Mouse (Mus musculus): ENCODE measurements around the gene Spib. TPM values are rescaled to one million over a fixed set of nuclear protein-coding genes. Genes with fewer than 3 reads are reported as not detected.

The Spib gene
- total RNA-seq, 4 experiments from 2014 or later, result 0.16 TPM; not detected in 3

DNA sequence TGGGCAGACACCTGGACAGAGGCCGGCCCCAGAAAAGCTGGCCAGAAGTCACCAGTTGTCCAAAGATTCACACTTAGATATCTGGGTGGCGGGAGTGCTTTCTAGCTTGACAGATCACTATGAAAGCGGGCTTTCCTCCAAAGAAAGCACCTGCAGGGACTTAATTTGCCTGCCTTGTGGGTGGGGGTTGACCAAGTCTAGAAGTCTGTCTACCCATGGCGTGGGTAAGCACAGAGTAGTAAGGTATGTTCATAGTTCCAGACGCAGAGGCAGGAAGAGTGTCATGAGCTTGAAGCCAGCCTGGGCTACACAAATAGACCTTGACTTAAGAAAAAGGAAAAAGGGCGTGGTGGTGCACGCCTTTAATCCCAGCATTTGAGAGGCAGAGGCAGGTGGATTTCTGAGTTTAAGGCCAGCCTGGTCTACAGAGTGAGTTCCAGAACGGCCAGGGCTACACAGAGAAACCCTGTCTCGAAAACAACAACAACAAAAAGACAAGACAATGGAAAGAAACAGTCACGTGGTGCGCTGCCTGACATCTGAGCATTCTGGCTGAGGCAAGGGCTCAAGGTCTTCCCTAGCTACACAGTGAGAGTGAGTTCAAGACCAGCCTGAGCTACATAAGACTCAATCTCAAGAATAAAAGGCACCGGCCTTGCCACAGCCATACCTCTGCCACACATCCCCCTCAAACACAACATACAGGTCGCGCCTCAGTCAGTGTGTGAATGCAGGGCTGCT is 5.3 kb downstream of the Spib start:
- no peak for DNase-seq (ENCODE audit: low spot score in 2 of 2)

- peak in 1 of 2 experiments; percentile 38 for DNase-seq (ENCODE audit: low spot score in 2 of 2)
Observed at GRCm38 (mm10) chr7:44525126-44525832, 6.6 kb downstream of the Spib start.

GRCm38 (mm10) chr7:44524502-44524901 is 7.4 kb downstream of the Spib start, which contains the start of gene Mybpc2:
Gene Mybpc2 (minus strand): TSS chr7:44524656.
- DNase-seq (ENCODE audit: low spot score in 2 of 2), result no peak

GRCm38 (mm10) chr7:44523056-44523455 is 8.8 kb downstream of the Spib start:
- no peak for DNase-seq (ENCODE audit: low spot score in 2 of 2)

GRCm38 (mm10) chr7:44521710-44522109 is 10.2 kb downstream of the Spib start:
- DNase-seq (ENCODE audit: low spot score in 2 of 2), result peak in 1 of 2 experiments; percentile 45

GRCm38 (mm10) chr7:44520990-44521389 is 10.9 kb downstream of the Spib start:
- no peak for DNase-seq (ENCODE audit: low spot score in 2 of 2)

GRCm38 (mm10) chr7:44519240-44519913 is 12.5 kb downstream of the Spib start:
- DNase-seq (ENCODE audit: low spot score in 2 of 2), result no peak

DNA sequence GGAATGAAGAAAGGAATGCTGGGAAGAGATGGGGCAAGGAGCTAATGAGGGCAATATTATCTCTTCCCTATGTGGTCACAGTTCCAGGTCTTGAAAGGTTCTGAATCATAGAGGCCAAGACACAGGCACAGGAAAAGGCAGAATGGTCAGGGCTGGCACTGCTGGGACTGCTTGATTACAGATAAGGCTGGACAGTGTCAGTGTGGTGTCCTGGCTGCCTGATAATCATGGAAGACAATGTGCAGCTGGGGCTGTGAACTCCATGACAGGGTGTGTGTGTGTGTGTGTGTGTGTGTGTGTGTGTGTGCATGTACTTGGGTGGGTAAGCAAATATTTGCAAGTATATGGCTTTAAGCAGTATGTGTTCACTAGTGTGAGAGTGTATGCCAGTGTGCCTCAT is 24.4 kb downstream of the Spib start:
- DNase-seq (ENCODE audit: low spot score in 2 of 2), result no peak

GRCm38 (mm10) chr7:44501563-44502115 is 30.2 kb downstream of the Spib start:
- peak in 1 of 2 experiments; percentile 75 for DNase-seq (ENCODE audit: low spot score in 2 of 2)

DNA sequence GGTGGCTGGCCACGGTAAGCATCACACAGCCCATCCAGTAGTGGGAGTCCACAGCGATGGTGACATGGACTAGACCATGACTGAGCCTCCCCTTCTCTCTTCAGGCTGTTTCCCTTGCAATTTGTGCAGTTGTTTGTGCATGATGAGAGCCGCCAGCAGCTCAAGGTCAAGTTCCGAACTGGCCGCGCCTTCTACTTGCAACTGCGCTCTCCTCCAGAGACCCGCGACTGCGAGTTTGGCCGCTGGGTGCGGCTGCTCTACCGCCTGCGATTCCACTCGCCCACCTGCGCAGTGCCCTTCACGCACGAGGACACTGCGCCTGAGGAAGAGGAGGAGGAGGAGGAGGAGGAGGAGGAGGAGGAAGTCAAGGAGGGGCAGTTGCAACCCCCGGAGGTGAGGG is 31.8 kb downstream of the Spib start:
- no peak for DNase-seq (ENCODE audit: low spot score in 2 of 2)

- DNase-seq (ENCODE audit: low spot score in 2 of 2), result no peak
Observed at GRCm38 (mm10) chr7:44498922-44499321, 32.9 kb downstream of the Spib start.

GRCm38 (mm10) chr7:44497361-44498055 is 34.4 kb downstream of the Spib start:
- DNase-seq (ENCODE audit: low spot score in 2 of 2), result no peak

DNA sequence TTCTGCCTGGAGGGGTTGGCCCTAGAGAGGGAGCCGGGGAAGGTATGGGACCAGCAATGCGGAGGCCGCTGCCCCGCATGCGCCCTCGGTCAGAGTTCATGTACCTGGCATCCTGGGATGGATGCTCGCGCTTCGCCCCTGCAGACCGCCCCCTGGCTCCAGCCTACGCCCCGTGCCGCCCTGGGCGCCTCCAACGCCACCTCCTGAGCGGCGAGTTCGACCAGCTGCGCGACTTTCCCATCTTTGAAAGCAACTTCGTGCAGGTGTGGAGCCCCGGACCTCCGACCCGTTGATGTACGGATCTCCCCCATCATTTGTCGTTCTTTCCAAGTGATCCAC is 35.1 kb downstream of the Spib start:
- DNase-seq (ENCODE audit: low spot score in 2 of 2), result no peak

- DNase-seq (ENCODE audit: low spot score in 2 of 2), result peak; percentile 98
Observed at GRCm38 (mm10) chr7:44495992-44496770, 35.7 kb downstream of the Spib start, which contains the start of the genes Emc10 and Fam71e1. Gene Emc10 (minus strand): TSS chr7:44496529. Gene Fam71e1 (plus strand): TSS chr7:44496581.

GRCm38 (mm10) chr7:44495086-44495485 is 36.8 kb downstream of the Spib start:
- DNase-seq (ENCODE audit: low spot score in 2 of 2), result no peak

DNA sequence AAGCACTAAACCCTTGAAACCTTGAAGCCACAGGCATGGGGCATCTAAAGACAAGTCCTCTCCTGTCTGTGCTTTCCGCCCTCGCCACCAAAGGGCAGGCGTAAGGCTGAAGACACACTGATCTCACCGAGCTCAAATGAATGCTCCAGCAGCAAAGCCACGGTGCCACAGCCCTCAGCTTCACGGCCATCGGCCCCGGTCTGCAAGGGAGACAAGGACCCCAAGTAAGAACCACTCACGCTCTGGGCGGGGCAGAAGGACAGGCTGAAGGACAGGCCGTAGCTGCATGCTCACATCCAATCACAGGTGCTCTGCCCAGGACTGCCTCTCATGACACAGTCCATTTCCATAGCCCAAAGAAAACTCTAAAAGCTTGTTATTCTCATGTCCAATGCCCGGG is 37.2 kb downstream of the Spib start:
- DNase-seq (ENCODE audit: low spot score in 2 of 2), result no peak

DNA sequence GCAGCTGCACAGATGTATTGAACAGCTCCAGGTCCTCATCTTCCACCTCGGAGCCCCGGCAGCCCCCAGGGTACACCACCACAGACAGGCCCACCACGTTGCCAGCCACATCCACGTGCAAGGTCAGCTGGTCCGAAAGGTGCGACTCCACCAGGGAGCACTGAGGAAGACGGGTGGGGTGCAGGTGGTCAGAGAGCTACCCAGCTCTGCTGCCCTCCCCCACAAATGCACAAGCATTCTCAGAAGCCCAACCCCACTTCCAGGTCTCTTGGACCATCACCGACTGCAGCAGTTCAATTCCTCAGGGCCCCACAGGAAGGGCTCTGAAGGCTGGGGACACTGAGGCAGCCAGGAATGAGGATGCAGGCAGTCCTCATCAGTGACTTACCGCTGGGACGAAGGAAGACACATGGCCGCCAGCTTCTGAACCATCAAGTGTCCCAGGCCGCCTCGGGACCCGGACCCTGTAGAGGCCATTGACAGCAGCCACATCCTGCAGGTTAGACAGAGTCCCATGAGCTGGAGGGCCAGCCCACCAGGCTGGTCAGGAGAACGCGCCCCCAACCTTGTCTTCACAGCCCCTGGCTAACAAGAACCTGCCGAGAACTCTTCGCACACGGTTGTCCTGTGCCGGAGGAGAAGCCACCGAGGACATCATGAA is 39.6 kb downstream of the Spib start:
- DNase-seq (ENCODE audit: low spot score in 2 of 2), result no peak

DNA sequence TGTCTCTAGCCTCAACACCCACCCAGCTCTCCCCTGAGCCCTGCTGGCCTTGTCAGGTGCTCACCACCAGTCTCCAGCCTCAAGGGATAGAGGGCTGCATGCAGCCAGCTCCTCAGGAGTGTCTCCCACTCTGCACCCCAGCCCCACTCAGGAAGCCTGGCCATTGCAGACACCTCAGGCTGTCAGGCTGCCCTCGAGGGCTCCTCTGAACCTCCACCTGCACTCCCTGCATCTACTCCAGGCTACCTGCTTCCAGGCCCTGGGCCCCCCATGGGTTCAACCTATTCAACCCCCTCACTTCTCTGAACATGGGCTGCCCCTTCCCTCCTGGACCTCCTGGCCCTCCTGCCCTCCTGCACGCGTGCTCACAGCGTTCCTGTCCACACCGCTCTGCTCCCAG is 40.5 kb downstream of the Spib start:
- no peak for DNase-seq (ENCODE audit: low spot score in 2 of 2)

DNA sequence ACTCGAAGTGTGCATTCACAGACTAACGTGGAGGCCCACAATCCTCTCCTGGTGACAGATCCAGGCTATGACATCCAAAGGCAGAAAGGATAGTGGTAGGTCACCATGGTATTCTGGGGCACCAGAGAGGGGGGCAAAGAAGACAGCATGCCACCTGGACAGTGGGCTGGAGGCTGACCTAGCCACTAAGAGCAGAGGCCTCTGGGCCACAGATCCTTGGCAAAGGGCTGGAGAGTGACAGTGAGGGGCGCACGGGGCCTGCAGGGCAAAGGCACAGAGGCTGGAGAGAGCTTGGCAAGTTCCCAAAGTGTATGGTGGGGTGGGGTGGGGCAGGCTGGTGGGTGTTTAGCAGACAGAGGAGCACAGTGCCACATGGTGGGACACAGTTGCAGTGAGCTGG is 41.6 kb downstream of the Spib start:
- DNase-seq (ENCODE audit: low spot score in 2 of 2), result no peak

DNA sequence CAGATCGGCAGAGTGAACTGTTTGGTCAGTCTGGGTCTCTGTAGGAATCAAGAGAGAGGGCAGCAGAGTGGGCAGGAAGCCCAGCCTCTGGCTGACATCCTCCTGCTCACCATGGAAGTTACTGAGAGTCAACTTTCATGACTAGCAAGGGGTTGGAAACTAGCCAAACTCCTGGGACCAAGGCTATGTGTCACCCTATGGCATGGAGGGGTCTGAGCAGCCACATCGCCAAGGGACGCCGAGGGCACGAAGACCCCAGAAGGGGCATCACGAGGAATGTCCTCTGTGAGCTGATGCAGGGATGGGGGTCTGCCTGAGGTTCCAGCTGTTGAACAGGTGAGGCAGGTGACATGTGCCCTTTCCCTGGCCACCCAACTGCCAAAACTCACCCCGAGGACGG is 43.3 kb downstream of the Spib start:
- DNase-seq (ENCODE audit: low spot score in 2 of 2), result no peak

All from layer of hippocampus, adult 8-10 months (tissue).